Mouse (Mus musculus) cortical plate, adult 2 months (tissue): ENCODE results near the gene Slc22a20.

Experiments
- CTCF ChIP-seq: fragments of 200-500 bp; IDR thresholded peaks from 2 replicates; pipeline ENCODE4 v1.5.1; 2011; ENCODE audit warnings: mild to moderate bottlenecking, control low read depth, low read length; ENCODE audit not compliant: insufficient read depth; ENCODE audit errors: extremely low read depth
- POLR2A ChIP-seq: fragments of 200-500 bp; IDR thresholded peaks from 2 replicates; pipeline ENCODE4 v1.6.1; 2011; ENCODE audit warnings: mild to moderate bottlenecking, low read length, control low read depth; ENCODE audit not compliant: insufficient read depth; ENCODE audit errors: extremely low read depth

DNA sequence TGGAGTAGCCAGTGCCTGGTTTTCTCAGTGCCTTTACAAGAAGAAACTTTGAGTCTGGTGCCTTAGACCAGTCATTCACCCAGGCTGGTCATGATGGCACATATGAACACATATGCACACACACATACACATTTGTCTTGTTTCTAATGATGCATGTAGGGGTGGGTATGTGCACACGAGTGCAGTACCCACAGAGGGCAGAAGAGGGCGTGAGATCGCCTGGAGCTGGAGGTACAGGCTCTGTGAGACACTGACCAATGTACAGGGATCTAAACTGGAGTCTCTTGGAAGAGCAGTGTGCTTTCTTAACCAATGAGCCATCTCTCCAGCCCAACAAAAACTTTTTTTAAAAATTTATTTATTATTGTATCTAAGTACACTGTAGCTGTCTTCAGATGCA lies 12.2 kb upstream of the Slc22a20 start:
- TF ChIP-seq POLR2A, result no peak
- no peak for TF ChIP-seq CTCF
